Mouse (Mus musculus) stomach, embryonic 15.5 days (tissue): ENCODE data around the gene Mctp1. TPM values are rescaled to one million over a fixed set of nuclear protein-coding genes. Genes with fewer than 3 reads are reported as not detected.
A peak's percentile ranks its signal among the peaks of the same experiment; 100 is the strongest.
"Not testable (repeated sequence)": the region's sequence is repeated elsewhere in the genome, so short reads cannot be mapped to it uniquely, and the experiment has no call there.

Source experiments
- ATAC-seq: fragments of 200-750 bp; cut with Nextera tagmentation; 2 replicates; pipeline ENCODE4 v1.8.0; 2017; ENCODE audit warnings: low read depth, moderate number of reproducible peaks, moderate TSS enrichment; ENCODE audit not compliant: insufficient read depth, low FRiP score
- H3K27ac ChIP-seq: fragments of 300-500 bp; sonication (generic); 2 replicates; pipeline ENCODE4 v1.5.1; 2015; ENCODE audit warnings: mild to moderate bottlenecking, inconsistent platforms
- H3K27me3 ChIP-seq: fragments of 300-500 bp; sonication (generic); replicated peaks from 2 replicates; pipeline ENCODE4 v1.6.1; 2015; ENCODE audit warnings: inconsistent platforms
- H3K36me3 ChIP-seq: fragments of 300-500 bp; sonication (generic); 2 replicates; pipeline ENCODE4 v1.6.1; 2015; ENCODE audit warnings: inconsistent platforms
- H3K4me1 ChIP-seq: fragments of 300-500 bp; sonication (generic); 2 replicates; pipeline ENCODE4 v1.6.1; 2015; ENCODE audit warnings: inconsistent platforms
- H3K4me2 ChIP-seq: fragments of 300-500 bp; sonication (generic); 2 replicates; pipeline ENCODE4 v1.6.1; 2015; ENCODE audit warnings: mild to moderate bottlenecking, inconsistent platforms
- H3K4me3 ChIP-seq: fragments of 300-500 bp; sonication (generic); replicated peaks from 2 replicates; pipeline ENCODE4 v1.5.1; 2015; ENCODE audit warnings: inconsistent platforms
- H3K9ac ChIP-seq: fragments of 300-500 bp; sonication (generic); 2 replicates; pipeline ENCODE4 v1.6.1; 2015; ENCODE audit warnings: inconsistent platforms
- H3K9me3 ChIP-seq: fragments of 300-500 bp; sonication (generic); 2 replicates; pipeline ENCODE4 v1.6.1; 2016; ENCODE audit warnings: inconsistent platforms
- WGBS: fragments of 180-500 bp; shearing (Covaris S2); methylation state at CpG from one replicate; pipeline ENCODE4 v1.1.7; 2015; 5-methylcytosine and 5-hydroxymethylcytosine counted together
- polyA plus RNA-seq: library from polyadenylated mRNA; unstranded; fragments of >200 nt; fragmentation: Nextera tagmentation; extraction: Ambion mirVana; gene quantifications from 2 replicates; pipeline ENCODE4 v1.2.1, GENCODE M21; 2015

The Mctp1 gene
- polyA plus RNA-seq: 1.5 and 1.6 TPM in 2 replicates

- Histone ChIP-seq H3K27me3 (peaks cover 14% of the 10 kb centered on the region), H3K4me2 (peak within 1 kb of the TSS; percentile 98), H3K9me3 (no peaks in the 10 kb centered on the region), H3K4me3 (peak within 1 kb of the TSS; percentile 55), H3K27ac (peak within 1 kb of the TSS; percentile 32), H3K36me3 (no peaks in the 10 kb centered on the region), H3K4me1 (peaks cover 13% of the 10 kb centered on the region), H3K9ac (peak within 1 kb of the TSS; percentile 42; the same call in 1 of the 2 replicates)
- peak; percentile 91 for ATAC-seq
- WGBS: under 1% methylated on average over 48 of the region's 62 CpGs
Observed at GRCm38 (mm10) chr13:76383972-76384663, at the start of gene Mctp1. Gene Mctp1, plus strand, starts transcription at chr13:76384535.

- WGBS: 72% methylated on average over 21 of the region's 21 CpGs
- H3K27me3 ChIP-seq, H3K4me2 ChIP-seq, H3K9me3 ChIP-seq, H3K4me1 ChIP-seq, H3K27ac ChIP-seq, H3K4me3 ChIP-seq, H3K36me3 ChIP-seq, H3K9ac ChIP-seq, ATAC-seq: not testable (repeated sequence)
Observed at GRCm38 (mm10) chr13:76345941-76346340, 38.4 kb upstream of the Mctp1 start.

- ATAC-seq: no peak
- Histone ChIP-seq H3K27me3 (no peaks in the 10 kb centered on the region), H3K4me1 (no peaks in the 10 kb centered on the region), H3K4me3 (no peak overlapping the region), H3K9me3 (no peaks in the 10 kb centered on the region), H3K27ac (no peak overlapping the region), H3K36me3 (no peaks in the 10 kb centered on the region), H3K9ac (no peak overlapping the region), H3K4me2 (no peak overlapping the region)
Observed at GRCm38 (mm10) chr13:76358720-76359119, 25.6 kb upstream of the Mctp1 start.

GRCm38 (mm10) chr13:76384664-76385435, 515 bp downstream of the Mctp1 start:
- Histone ChIP-seq H3K36me3 (no peaks in the 10 kb centered on the region), H3K4me2 (peak overlapping the region; percentile 98), H3K9ac (peak overlapping the region; percentile 42; the same call in 1 of the 2 replicates), H3K27me3 (peaks cover 14% of the 10 kb centered on the region), H3K4me3 (peak overlapping the region; percentile 55), H3K27ac (peak overlapping the region; percentile 32), H3K4me1 (peaks cover 13% of the 10 kb centered on the region), H3K9me3 (no peaks in the 10 kb centered on the region)
- ATAC-seq: peak; percentile 77
- WGBS: 2% methylated on average over 58 of the region's 58 CpGs

GRCm38 (mm10) chr13:76388615-76389014, 4.3 kb downstream of the Mctp1 start:
- H3K9ac ChIP-seq: no peak overlapping the region
- WGBS: 61% methylated on average over 3 of the region's 3 CpGs
- H3K4me2 ChIP-seq: no peak overlapping the region
- no peak overlapping the region for H3K27ac ChIP-seq
- H3K9me3 ChIP-seq: no peaks in the 10 kb centered on the region
- H3K4me3 ChIP-seq: no peak overlapping the region
- no peaks in the 10 kb centered on the region for H3K36me3 ChIP-seq
- ATAC-seq: no peak
- peaks cover 12% of the 10 kb centered on the region for H3K4me1 ChIP-seq
- H3K27me3 ChIP-seq: peaks cover 9% of the 10 kb centered on the region

- H3K36me3 ChIP-seq: no peaks in the 10 kb centered on the region
- no peak overlapping the region for H3K4me2 ChIP-seq
- H3K4me1 ChIP-seq: no peaks in the 10 kb centered on the region
- H3K27ac ChIP-seq: no peak overlapping the region
- ATAC-seq: no peak
- no peak overlapping the region for H3K9ac ChIP-seq
- 53% methylated on average over 2 of the region's 2 CpGs for WGBS
- no peak overlapping the region for H3K4me3 ChIP-seq
- no peaks in the 10 kb centered on the region for H3K9me3 ChIP-seq
- H3K27me3 ChIP-seq: no peaks in the 10 kb centered on the region
Observed at GRCm38 (mm10) chr13:76391920-76392319, 7.6 kb downstream of the Mctp1 start.

- Histone ChIP-seq H3K9ac (no peak overlapping the region), H3K4me3 (no peak overlapping the region), H3K27ac (no peak overlapping the region), H3K36me3 (no peaks in the 10 kb centered on the region), H3K27me3 (no peaks in the 10 kb centered on the region), H3K4me2 (no peak overlapping the region), H3K4me1 (no peaks in the 10 kb centered on the region), H3K9me3 (no peaks in the 10 kb centered on the region)
- WGBS: 80% methylated on average over 3 of the region's 3 CpGs
- no peak for ATAC-seq
Observed at GRCm38 (mm10) chr13:76393106-76393505, 8.8 kb downstream of the Mctp1 start.

GRCm38 (mm10) chr13:76395906-76396305, 11.6 kb downstream of the Mctp1 start:
- no peak overlapping the region for H3K9ac ChIP-seq
- H3K27ac ChIP-seq: no peak overlapping the region
- H3K4me1 ChIP-seq: no peaks in the 10 kb centered on the region
- no peaks in the 10 kb centered on the region for H3K9me3 ChIP-seq
- no peaks in the 10 kb centered on the region for H3K27me3 ChIP-seq
- no peaks in the 10 kb centered on the region for H3K36me3 ChIP-seq
- no peak for ATAC-seq
- no peak overlapping the region for H3K4me3 ChIP-seq
- H3K4me2 ChIP-seq: no peak overlapping the region

- no peaks in the 10 kb centered on the region for H3K4me1 ChIP-seq
Observed at GRCm38 (mm10) chr13:76409296-76409695, 25.0 kb downstream of the Mctp1 start.

GRCm38 (mm10) chr13:76410665-76411064, 26.3 kb downstream of the Mctp1 start:
- 77% methylated on average over 1 of the region's 1 CpGs for WGBS
- H3K36me3 ChIP-seq: no peaks in the 10 kb centered on the region
- no peak overlapping the region for H3K9ac ChIP-seq
- no peak overlapping the region for H3K4me2 ChIP-seq
- no peak overlapping the region for H3K4me3 ChIP-seq
- no peaks in the 10 kb centered on the region for H3K27me3 ChIP-seq
- H3K9me3 ChIP-seq: no peaks in the 10 kb centered on the region
- H3K27ac ChIP-seq: no peak overlapping the region
- H3K4me1 ChIP-seq: no peaks in the 10 kb centered on the region
- ATAC-seq: no peak

More at GRCm38 (mm10) chr13:76409296-76409695, 25.0 kb downstream of the Mctp1 start:
- no peak overlapping the region for H3K9ac ChIP-seq
- H3K27me3 ChIP-seq: no peaks in the 10 kb centered on the region
- no peaks in the 10 kb centered on the region for H3K36me3 ChIP-seq
- ATAC-seq: no peak
- H3K4me3 ChIP-seq: no peak overlapping the region
- no peaks in the 10 kb centered on the region for H3K9me3 ChIP-seq
- no peak overlapping the region for H3K4me2 ChIP-seq
- H3K27ac ChIP-seq: no peak overlapping the region
- 81% methylated on average over 2 of the region's 2 CpGs for WGBS

GRCm38 (mm10) chr13:76415346-76415745, 31.0 kb downstream of the Mctp1 start:
- H3K4me3 ChIP-seq: no peak overlapping the region
- no peak overlapping the region for H3K4me2 ChIP-seq
- H3K9me3 ChIP-seq: no peaks in the 10 kb centered on the region
- H3K4me1 ChIP-seq: no peaks in the 10 kb centered on the region
- H3K9ac ChIP-seq: no peak overlapping the region
- no peak overlapping the region for H3K27ac ChIP-seq
- no peak for ATAC-seq
- H3K27me3 ChIP-seq: no peaks in the 10 kb centered on the region
- H3K36me3 ChIP-seq: no peaks in the 10 kb centered on the region

GRCm38 (mm10) chr13:76420111-76420510, 35.8 kb downstream of the Mctp1 start:
- H3K4me1 ChIP-seq: no peaks in the 10 kb centered on the region
- ATAC-seq: no peak
- H3K4me2 ChIP-seq: no peak overlapping the region
- WGBS: 78% methylated on average over 4 of the region's 4 CpGs
- H3K36me3 ChIP-seq: no peaks in the 10 kb centered on the region
- H3K27ac ChIP-seq: no peak overlapping the region
- H3K4me3 ChIP-seq: no peak overlapping the region
- no peaks in the 10 kb centered on the region for H3K9me3 ChIP-seq
- H3K9ac ChIP-seq: no peak overlapping the region
- H3K27me3 ChIP-seq: no peaks in the 10 kb centered on the region
